Mouse (Mus musculus) neural tube, embryonic 11.5 days (tissue): ENCODE data around the gene Rbsn. TPM values are rescaled to one million over a fixed set of nuclear protein-coding genes. Genes with fewer than 3 reads are reported as not detected.

ENCODE experiments used
- ATAC-seq: fragments of 200-750 bp; cut with Nextera tagmentation; 2 replicates; pipeline ENCODE4 v1.8.0; 2017; ENCODE audit warnings: moderate number of reproducible peaks, mild to moderate bottlenecking, moderate TSS enrichment, moderate library complexity; ENCODE audit not compliant: insufficient read depth, low FRiP score, low TSS enrichment
- DNase-seq: peaks from one replicate; pipeline ENCODE4 v3.0.0-alpha.2; 2015; ENCODE audit warnings: low spot score
- H3K27ac ChIP-seq: fragments of 300-500 bp; sonication (generic); 2 replicates; pipeline ENCODE4 v1.5.1; 2014; ENCODE audit warnings: low read depth, mild to moderate bottlenecking, low read length
- H3K27me3 ChIP-seq: fragments of 300-500 bp; sonication (generic); 2 replicates; pipeline ENCODE4 v1.6.1; 2014; ENCODE audit warnings: mild to moderate bottlenecking, low read length, mixed read lengths; ENCODE audit not compliant: control insufficient read depth, insufficient read depth
- H3K36me3 ChIP-seq: fragments of 300-500 bp; sonication (generic); 2 replicates; pipeline ENCODE4 v1.6.1; 2014; ENCODE audit warnings: mild to moderate bottlenecking, low read length, moderate library complexity, mixed read lengths; ENCODE audit not compliant: control insufficient read depth, insufficient read depth
- H3K4me1 ChIP-seq: fragments of 300-500 bp; sonication (generic); 2 replicates; pipeline ENCODE4 v1.6.1; 2014; ENCODE audit warnings: low read length, mixed read lengths; ENCODE audit not compliant: control insufficient read depth, insufficient read depth
- H3K4me2 ChIP-seq: fragments of 300-500 bp; sonication (generic); 2 replicates; pipeline ENCODE4 v1.6.1; 2014; ENCODE audit warnings: low read depth, mild to moderate bottlenecking, moderate library complexity
- H3K4me3 ChIP-seq: fragments of 300-500 bp; sonication (generic); 2 replicates; pipeline ENCODE4 v1.5.1; 2014; ENCODE audit warnings: low read depth, low read length
- H3K9ac ChIP-seq: fragments of 300-500 bp; sonication (generic); 2 replicates; pipeline ENCODE4 v1.6.1; 2014; ENCODE audit warnings: mild to moderate bottlenecking, low read length
- H3K9me3 ChIP-seq: fragments of 300-500 bp; sonication (generic); 2 replicates; pipeline ENCODE4 v1.6.1; 2016; ENCODE audit warnings: low read length; ENCODE audit not compliant: control insufficient read depth
- WGBS: fragments of 180-500 bp; shearing (Covaris S2); extraction: QIAGEN DNeasy Blood & Tissue Kit; methylation state at CpG from one replicate; pipeline ENCODE4 v1.1.7; 2014; 5-methylcytosine and 5-hydroxymethylcytosine counted together
- polyA plus RNA-seq: library from polyadenylated mRNA; unstranded; fragments of >200 nt; fragmentation: Nextera tagmentation; extraction: Ambion mirVana; gene quantifications from 2 replicates; pipeline ENCODE4 v1.2.1, GENCODE M21; 2014

The Rbsn gene
- polyA plus RNA-seq, 1 experiment from 2014 or later, result 19.1 TPM

DNA sequence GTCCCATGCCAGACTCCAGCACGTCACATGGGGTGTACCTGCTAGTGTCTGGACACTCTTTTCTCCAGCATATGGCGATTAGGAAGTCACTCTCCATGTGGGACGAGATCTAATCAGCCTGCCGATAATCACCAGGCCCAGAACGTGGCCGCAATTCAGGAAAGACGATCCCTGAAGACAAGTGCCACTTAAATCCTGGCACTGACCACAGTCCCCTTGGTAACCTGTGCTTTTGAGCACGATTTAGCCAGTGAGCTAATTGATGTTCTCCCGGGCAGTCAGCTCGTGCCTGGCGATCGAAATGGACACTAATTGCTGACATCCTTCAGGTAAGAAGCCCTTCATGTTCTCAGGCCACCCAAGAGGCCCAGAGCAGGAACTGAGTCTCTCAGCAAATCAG is 20.3 kb upstream of the Rbsn start:
- ATAC-seq, result no peak

DNA sequence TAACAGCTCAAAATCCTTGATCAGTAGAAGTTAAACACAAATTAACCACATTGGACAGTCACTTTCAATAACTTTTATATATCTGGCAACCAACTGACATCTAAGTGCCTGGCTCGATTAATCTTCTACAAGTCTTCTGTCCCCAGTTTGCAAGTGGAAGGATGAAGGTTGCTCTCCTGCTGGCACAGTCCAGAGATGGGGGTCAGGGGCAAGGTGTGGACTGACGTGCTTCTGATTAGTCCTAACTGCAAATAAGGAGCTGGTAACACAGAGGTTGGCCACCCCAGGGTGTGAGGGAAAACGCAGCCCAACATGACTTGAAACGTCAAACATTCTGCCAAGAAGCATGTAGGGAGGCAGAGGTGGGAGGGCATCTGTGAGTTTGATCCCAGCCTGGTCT is 17.0 kb upstream of the Rbsn start:
- no peak overlapping the region for H3K4me2 ChIP-seq
- DNase-seq (no peak), ATAC-seq (no peak)
- H3K4me3 ChIP-seq, result no peak overlapping the region
- no peaks in the 10 kb centered on the region for H3K4me1 ChIP-seq
- H3K9me3 ChIP-seq, result no peaks in the 10 kb centered on the region
- H3K9ac ChIP-seq, result no peak overlapping the region
- H3K27ac ChIP-seq, result no peak overlapping the region
- 85% methylated on average over 4 of the region's 4 CpGs for WGBS
- H3K36me3 ChIP-seq, result no peaks in the 10 kb centered on the region
- no peaks in the 10 kb centered on the region for H3K27me3 ChIP-seq

More for the DNA sequence above, 20.3 kb upstream of the Rbsn start:
- no peaks in the 10 kb centered on the region for H3K27me3 ChIP-seq
- H3K36me3 ChIP-seq, result no peaks in the 10 kb centered on the region
- DNase-seq, result no peak
- H3K9me3 ChIP-seq, result no peaks in the 10 kb centered on the region
- 79% methylated on average over 12 of the region's 12 CpGs for whole genome bisulfite sequencing
- no peak overlapping the region for H3K9ac ChIP-seq
- H3K27ac ChIP-seq, result no peak overlapping the region
- no peak overlapping the region for H3K4me2 ChIP-seq
- no peaks in the 10 kb centered on the region for H3K4me1 ChIP-seq
- no peak overlapping the region for H3K4me3 ChIP-seq

DNA sequence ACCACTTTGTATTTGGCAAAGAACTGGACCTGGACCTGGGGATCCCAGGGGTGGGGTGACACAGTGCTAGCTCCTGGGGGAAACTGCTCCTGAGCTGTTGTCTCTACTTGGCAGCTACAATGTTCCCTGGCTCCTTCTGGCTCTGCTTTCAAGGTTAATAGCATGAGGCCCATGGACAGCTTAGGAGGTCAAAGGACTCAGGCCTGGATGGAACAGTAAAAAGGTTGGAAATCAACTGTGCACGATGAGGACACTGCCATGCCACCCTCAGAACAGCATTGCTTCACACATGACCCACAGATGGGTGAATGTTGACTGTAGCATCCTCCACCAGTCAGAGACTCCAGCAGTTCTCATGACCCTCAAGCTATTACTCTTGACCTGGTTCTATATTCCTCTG is 16.6 kb upstream of the Rbsn start:
- Histone ChIP-seq H3K4me2 (no peak overlapping the region), H3K27ac (no peak overlapping the region), H3K36me3 (no peaks in the 10 kb centered on the region), H3K9ac (no peak overlapping the region), H3K4me1 (no peaks in the 10 kb centered on the region), H3K4me3 (no peak overlapping the region), H3K27me3 (no peaks in the 10 kb centered on the region), H3K9me3 (no peaks in the 10 kb centered on the region)
- ATAC-seq (no peak), DNase-seq (no peak)
- 81% methylated on average over 1 of the region's 1 CpGs for WGBS

GRCm38 (mm10) chr6:92229586-92229985 is 14.9 kb upstream of the Rbsn start:
- Histone ChIP-seq H3K4me2 (no peak overlapping the region), H3K9me3 (no peaks in the 10 kb centered on the region), H3K4me3 (no peak overlapping the region), H3K4me1 (no peaks in the 10 kb centered on the region), H3K9ac (no peak overlapping the region), H3K36me3 (no peaks in the 10 kb centered on the region), H3K27me3 (no peaks in the 10 kb centered on the region), H3K27ac (no peak overlapping the region)
- WGBS, result 94% methylated on average over 2 of the region's 2 CpGs
- ATAC-seq (no peak), DNase-seq (no peak)

GRCm38 (mm10) chr6:92229103-92229502 is 14.4 kb upstream of the Rbsn start:
- H3K27ac ChIP-seq, result no peak overlapping the region
- no peaks in the 10 kb centered on the region for H3K27me3 ChIP-seq
- DNase-seq (no peak), ATAC-seq (no peak)
- no peak overlapping the region for H3K4me2 ChIP-seq
- H3K36me3 ChIP-seq, result no peaks in the 10 kb centered on the region
- H3K4me3 ChIP-seq, result no peak overlapping the region
- no peaks in the 10 kb centered on the region for H3K4me1 ChIP-seq
- no peaks in the 10 kb centered on the region for H3K9me3 ChIP-seq
- no peak overlapping the region for H3K9ac ChIP-seq

DNA sequence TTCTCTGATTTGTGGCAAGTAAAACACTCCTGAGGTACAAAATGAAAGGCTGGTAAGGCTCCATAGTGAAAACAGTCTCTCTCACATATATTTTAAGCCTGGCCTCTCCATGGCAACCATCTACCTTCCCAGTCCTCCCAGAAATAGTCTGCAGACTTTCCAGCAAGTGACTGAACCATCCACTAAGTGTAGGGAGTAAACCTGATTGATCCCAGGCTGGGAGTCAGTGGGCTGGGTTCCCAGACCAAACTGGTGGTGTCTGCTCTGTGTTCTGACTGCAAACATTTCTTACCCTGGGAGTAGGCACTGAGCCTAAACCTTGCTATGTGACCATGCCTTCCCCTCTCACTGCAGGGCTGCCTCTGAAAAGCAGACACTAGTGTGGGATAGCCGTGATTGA is 10.3 kb upstream of the Rbsn start:
- Histone ChIP-seq H3K4me2 (no peak overlapping the region), H3K27me3 (no peaks in the 10 kb centered on the region), H3K9ac (no peak overlapping the region), H3K9me3 (no peaks in the 10 kb centered on the region), H3K36me3 (no peaks in the 10 kb centered on the region), H3K4me3 (no peak overlapping the region), H3K4me1 (no peaks in the 10 kb centered on the region), H3K27ac (no peak overlapping the region)
- WGBS, result 86% methylated on average over 1 of the region's 1 CpGs
- ATAC-seq (no peak), DNase-seq (no peak)

DNA sequence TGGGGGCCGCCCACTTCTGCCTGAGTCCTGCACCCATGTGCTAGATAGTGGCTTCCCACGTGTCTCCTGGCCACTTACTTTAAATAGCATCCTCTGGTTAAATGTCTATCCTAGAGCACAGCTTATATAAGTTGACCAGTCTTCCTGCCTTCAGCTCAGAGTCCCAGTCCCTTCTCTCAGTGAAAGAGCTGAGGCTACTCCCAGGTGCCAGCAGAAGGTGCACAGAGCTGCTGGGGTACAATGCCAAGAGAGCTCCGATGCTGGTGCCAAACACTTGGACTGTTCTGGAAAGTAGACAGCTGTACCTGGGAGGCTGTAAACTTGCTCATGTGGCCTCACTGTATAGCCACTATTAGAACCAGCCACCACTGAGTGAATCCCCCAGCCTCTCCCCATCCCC is 7.3 kb upstream of the Rbsn start:
- Histone ChIP-seq H3K9ac (no peak overlapping the region), H3K4me2 (no peak overlapping the region), H3K4me3 (no peak overlapping the region), H3K27ac (no peak overlapping the region), H3K4me1 (no peaks in the 10 kb centered on the region), H3K36me3 (no peaks in the 10 kb centered on the region), H3K27me3 (no peaks in the 10 kb centered on the region), H3K9me3 (no peaks in the 10 kb centered on the region)
- WGBS, result 94% methylated on average over 3 of the region's 3 CpGs
- DNase-seq (no peak), ATAC-seq (no peak)

DNA sequence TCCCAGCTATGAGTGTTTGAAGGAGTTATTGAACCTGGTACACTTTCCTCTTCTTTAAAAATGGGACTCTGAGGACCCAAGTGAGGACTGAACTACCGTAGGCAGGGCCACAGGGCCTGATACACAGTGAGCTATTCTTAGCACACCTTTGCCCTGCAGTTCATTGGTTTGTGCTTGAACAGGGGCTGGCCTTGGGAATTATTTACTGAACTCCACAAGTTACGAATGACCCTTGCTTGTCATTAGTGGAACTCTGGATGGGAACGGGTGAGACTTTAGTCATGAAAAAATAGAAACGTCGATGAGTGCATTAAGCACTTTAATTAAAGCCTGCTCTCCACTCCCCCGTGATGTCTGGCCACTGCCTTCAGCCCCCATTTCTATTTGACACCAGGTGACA is 6.9 kb upstream of the Rbsn start:
- H3K27ac ChIP-seq, result no peak overlapping the region

GRCm38 (mm10) chr6:92219445-92219844 is 4.7 kb upstream of the Rbsn start:
- WGBS, result 61% methylated on average over 3 of the region's 3 CpGs
- no peak overlapping the region for H3K27ac ChIP-seq
- ATAC-seq (no peak), DNase-seq (peak; percentile 30)
- no peaks in the 10 kb centered on the region for H3K27me3 ChIP-seq
- no peaks in the 10 kb centered on the region for H3K4me1 ChIP-seq
- no peaks in the 10 kb centered on the region for H3K36me3 ChIP-seq
- H3K9me3 ChIP-seq, result no peaks in the 10 kb centered on the region
- H3K4me2 ChIP-seq, result no peak overlapping the region
- H3K9ac ChIP-seq, result no peak overlapping the region
- no peak overlapping the region for H3K4me3 ChIP-seq

More for the DNA sequence above, 6.9 kb upstream of the Rbsn start:
- H3K9ac ChIP-seq, result no peak overlapping the region
- no peaks in the 10 kb centered on the region for H3K4me1 ChIP-seq
- ATAC-seq (no peak), DNase-seq (no peak)
- no peak overlapping the region for H3K4me2 ChIP-seq
- no peaks in the 10 kb centered on the region for H3K9me3 ChIP-seq
- no peak overlapping the region for H3K4me3 ChIP-seq
- no peaks in the 10 kb centered on the region for H3K36me3 ChIP-seq
- 82% methylated on average over 6 of the region's 6 CpGs for WGBS
- H3K27me3 ChIP-seq, result no peaks in the 10 kb centered on the region
